Mouse (Mus musculus) left cerebral cortex, postnatal 14 days (tissue): ENCODE measurements around the gene Prkcg. TPM values are rescaled to one million over a fixed set of nuclear protein-coding genes. Genes with fewer than 3 reads are reported as not detected.
"Not testable (repeated sequence)": the region's sequence is repeated elsewhere in the genome, so short reads cannot be mapped to it uniquely, and the experiment has no call there.

Source experiments
- DNase-seq, 2 experiments: peaks; one replicate each; pipeline ENCODE4 v3.0.0; 2021 to 2022; ENCODE audit warnings: low spot score in 2 of 2, mixed read lengths in 1 of 2
- intact Hi-C: fragments of 180-260 bp; cut with DNase I; formaldehyde crosslinking; loops from one replicate; pipeline ENCODE4 v1.15.1; 2025
- total RNA-seq, 2 experiments: library from RNA; stranded (reverse); gene quantifications; 2 replicates each; pipeline ENCODE4 v1.2.3; 2021

The Prkcg gene
- total RNA-seq, 2 experiments from 2014 or later = 352 to 363 TPM

- DNase-seq = no peak
- intact Hi-C loops = no loop called here
Measured at GRCm38 (mm10) chr7:3286036-3286435, 2.9 kb upstream of the Prkcg start.

DNA sequence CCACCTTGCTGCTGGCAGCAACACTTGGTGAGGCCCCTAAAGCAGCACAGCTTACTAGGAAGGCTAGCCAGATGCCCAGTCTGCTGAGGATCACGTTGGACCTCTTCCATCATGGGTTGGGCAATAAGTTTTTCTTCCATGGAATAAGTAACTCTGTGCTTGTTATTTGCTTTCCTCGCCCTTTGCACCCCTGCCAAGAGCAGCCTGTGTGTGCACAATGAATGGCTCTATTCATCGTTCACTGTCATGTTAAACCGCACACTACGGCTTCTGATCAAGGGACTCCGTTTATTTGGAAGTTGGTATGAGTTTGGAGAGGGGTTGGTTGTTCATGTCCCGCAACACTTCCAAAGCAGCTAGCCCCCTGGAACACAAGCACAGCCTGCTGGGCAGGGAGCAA is 1.8 kb upstream of the Prkcg start:
- intact Hi-C loops = no loop called here
- no peak for DNase-seq

DNA sequence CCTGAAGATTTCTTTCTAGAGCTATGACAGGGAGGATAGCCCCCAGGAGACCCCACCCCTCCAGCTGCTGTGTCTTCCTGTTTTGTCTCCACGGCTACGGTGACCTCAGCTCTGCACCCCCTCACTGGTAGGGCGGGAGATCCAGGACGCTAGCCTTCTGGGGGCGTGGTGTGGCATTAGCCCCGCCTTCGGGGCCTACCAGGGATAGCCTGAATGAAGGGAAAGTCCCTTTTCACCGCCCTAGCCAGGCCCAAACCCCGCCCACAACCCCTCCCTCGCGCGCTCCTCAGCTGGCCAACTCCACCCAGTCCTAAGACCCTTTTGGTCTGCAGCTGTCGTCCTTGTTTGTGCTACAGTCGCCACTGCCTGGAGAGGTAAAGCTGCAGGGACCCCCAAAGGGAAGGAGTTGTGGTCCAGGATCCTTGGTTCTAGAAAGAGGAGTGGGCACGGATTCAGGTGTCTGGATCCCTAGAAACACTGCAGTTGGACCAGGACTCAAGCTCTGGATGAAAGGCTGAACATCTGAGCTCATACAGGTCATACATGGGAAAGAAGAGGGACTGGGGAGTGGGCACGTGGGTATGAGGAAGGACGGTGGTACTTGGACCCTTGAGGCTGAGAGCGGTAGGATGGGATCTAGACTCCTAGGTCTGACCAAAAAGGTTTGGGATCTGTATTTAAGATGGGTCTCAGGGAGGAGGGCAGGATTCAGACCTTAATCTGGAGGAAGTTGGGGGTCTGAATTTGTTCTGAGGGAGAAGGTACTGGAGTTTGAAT is 1.5 kb downstream of the Prkcg start:
- intact Hi-C loops = no loop called here
- DNase-seq = peak; percentile 87 to 92

GRCm38 (mm10) chr7:3291197-3291596 is 2.2 kb downstream of the Prkcg start:
- intact Hi-C loops = no loop called here
- no peak for DNase-seq

- no peak for DNase-seq
- intact Hi-C loops = no loop called here
Measured at GRCm38 (mm10) chr7:3291764-3292163, 2.8 kb downstream of the Prkcg start.

DNA sequence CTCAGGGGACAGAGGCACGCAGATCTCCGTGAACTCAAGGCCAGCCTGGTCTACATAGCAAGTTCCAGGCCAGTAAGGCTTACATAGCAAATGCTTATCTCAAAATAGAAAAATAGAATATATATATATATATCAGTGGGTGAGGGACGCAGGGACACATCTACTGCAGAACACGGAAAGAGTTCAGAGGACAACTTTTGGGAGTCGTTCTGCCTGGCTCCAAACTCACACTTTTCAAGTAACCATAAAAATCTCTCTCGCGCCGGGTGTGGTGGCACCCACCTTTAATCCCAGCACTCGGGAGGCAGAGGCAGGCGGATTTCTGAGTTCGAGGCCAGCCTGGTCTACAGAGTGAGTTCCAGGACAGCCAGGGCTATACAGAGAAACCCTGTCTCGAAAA is 3.3 kb downstream of the Prkcg start:
- DNase-seq, intact Hi-C loops: not testable (repeated sequence)

DNA sequence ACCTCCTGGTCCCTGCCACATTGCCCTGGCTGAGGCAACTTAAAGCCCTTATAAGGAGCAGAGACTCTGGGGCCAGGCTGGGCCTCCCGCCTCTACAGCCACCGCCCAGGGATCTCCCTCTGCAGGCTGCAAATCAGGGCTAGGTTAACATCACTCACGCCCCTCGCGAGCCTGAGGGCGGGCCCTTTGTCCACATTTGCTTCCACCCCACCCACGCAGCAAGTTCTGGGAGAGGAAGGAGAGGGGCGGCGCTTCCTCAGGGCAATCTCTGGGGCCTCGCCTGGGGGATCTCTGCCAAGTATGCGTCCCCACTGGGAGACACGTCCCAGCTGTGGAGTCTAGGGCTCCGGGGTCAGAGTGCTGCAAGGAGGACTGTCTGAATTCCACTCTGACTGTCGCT is 3.8 kb downstream of the Prkcg start:
- intact Hi-C loops = no loop called here
- no peak for DNase-seq

DNA sequence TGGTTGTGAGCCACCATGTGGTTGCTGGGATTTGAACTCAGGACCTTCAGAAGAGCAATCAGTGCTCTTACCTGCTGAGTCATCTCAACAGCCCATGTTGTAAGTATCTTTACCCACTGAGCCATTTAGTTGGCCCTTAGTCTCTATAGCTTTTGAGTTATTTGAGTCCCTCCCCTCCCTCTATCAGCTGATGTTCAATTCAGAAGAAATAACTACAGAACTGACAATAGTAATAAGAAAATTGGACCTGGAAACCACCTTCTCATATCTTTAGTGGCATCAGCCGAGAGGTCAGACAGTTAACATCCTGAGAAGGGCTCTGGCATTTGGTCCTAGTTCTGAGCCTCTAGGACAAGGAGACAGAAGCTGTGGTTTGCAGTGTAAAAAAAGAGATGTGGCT is 5.8 kb downstream of the Prkcg start:
- no peak for DNase-seq
- intact Hi-C loops = no loop called here

- DNase-seq = no peak
- intact Hi-C loops = no loop called here
Measured at GRCm38 (mm10) chr7:3295321-3296110, 6.5 kb downstream of the Prkcg start.

DNA sequence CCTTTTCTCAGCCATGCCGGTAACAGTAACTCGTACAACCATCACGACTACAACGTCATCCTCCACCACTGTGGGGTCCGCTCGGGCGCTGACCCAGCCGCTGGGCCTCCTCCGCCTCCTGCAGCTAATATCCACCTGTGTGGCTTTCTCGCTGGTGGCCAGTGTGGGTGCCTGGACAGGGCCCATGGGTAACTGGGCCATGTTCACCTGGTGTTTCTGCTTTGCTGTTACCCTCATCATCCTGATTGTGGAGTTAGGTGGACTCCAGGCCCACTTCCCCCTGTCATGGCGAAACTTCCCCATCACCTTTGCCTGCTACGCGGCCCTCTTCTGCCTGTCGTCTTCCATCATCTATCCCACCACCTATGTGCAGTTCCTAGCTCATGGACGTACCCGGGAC is 7.7 kb downstream of the Prkcg start:
- intact Hi-C loops = no loop called here
- no peak for DNase-seq

- intact Hi-C loops = loop anchor here (5.0 to 10.0 kb wide), 2 partner anchors 38 to 75 kb away; no protein-coding TSS in a partner anchor
- no peak for DNase-seq
Measured at GRCm38 (mm10) chr7:3299941-3300617, 11.1 kb downstream of the Prkcg start.

DNA sequence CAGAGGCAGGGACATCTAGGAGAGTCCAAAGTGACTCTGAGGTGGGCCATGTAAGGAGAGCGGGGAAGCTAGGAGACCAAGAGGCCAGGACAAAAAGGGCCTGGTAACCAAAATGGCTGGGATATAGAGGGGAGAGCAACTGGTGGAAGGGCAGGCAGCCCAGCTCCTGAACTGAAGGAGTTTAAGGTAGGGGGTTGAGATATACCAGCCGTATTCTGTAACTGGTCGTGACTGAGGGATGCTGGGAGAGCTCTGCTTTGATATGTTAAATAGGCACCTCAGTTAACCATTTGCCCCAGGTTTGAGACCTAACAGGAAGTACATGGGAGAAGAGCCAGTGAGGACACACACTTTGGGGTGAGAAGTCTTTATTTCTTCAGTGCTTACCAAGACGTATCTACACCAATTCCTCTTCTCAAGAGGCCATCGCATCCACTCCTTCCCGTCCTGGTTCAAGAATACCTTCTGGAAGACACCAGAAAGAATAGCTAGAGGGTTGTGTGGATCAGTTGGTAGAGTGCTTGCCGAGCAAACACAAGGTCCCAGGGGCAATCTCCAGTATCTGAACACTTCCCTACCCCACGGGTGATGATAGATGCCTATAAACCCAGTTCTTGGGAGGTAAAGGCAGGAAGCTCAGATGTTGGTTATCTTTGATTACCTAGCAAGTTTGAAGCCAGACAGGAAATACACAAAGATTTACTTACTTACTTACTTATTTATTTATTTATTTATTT is 12.1 kb downstream of the Prkcg start:
- intact Hi-C loops = loop anchor here (5.0 to 10.0 kb wide), 2 partner anchors 39 to 76 kb away; no protein-coding TSS in a partner anchor
- no peak for DNase-seq

DNA sequence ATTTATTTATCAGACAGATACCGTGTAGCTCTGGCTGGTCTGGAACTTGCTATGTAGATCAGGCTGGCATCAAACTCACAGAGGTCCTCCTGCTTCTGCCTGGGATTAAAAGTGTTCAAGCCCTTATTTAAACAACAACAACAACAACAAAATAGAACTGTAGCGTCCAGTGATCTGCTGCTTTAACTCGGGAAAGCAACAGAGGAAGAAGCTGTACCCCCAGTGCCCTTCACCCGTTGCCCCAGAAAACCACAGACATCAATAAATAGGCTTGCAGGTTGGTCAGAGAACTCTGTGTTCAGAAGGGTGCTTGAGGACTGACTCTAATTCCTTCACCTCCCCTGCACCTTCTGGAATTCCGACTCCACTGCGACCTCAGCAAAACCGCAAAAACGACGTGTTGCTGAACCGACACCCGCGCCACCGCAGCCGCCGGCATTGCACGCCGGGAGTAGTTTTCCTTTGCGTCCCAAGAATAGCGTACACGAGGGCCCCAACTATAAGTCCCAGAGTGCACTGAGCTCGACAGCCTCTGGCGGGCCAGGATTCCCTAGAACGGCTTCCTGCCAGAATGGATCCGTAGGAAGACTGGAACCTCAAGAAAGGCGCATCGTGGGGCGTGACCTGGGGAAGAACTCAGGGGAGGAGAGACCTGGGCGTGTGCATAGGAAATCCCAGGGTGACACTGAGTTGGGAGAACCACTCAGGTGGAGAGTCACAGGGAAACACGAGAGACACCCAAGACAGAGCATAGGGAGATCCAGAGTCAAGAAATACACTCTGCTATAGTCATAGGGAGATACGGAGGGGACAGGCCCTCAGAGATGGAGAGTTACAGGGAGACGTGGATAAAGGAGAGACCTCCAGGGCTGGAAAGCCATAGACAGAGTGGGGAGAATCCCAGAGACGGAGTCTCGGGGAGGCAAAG is 12.9 kb downstream of the Prkcg start:
- intact Hi-C loops = loop anchor here (5.0 to 10.0 kb wide), 2 partner anchors 40 to 77 kb away; no protein-coding TSS in a partner anchor
- DNase-seq = peak in 1 of 2 experiments; percentile 60

DNA sequence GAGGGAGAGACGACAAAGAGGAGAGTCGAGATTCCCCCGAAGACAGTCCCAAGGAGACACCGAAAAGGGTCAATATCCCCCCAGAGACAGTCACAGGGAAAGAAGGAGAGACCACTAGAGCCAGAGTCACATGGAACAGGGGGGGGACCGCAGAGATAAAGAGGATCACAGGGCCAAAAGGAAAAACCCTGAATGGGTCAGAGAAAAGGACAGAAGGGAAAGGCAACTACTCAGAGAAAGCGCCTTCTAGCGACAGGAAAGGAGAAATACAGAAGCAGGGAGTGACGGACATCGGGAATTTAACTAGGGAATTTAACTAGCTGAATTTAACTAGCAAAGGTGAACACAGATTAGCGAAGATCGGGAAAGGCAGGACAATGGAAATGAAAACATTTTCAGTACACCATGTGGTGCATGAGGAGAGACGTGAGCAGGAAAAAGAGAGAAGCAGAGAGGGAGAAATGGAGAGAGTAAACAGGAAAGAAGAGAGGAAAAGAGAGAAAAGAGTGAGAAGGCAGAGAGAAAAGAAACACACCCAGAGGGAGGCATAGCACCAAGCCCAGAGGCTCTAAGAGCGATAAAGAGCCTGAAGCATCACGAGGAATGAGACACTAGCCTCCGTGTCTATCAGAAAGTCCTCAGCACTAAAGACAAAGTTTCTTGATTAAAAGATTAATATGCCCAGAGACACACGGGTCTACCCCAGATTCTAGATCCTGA is 13.7 kb downstream of the Prkcg start:
- DNase-seq = peak in 1 of 2 experiments; percentile 61
- intact Hi-C loops = loop anchor here (5.0 to 10.0 kb wide), 2 partner anchors 40 to 78 kb away; no protein-coding TSS in a partner anchor

- intact Hi-C loops = loop anchor here (5.0 to 10.0 kb wide), 2 partner anchors 41 to 79 kb away; no protein-coding TSS in a partner anchor
- DNase-seq = peak; percentile 61 to 79
Measured at GRCm38 (mm10) chr7:3303276-3303781, 14.3 kb downstream of the Prkcg start.

GRCm38 (mm10) chr7:3303789-3304188 is 14.8 kb downstream of the Prkcg start:
- intact Hi-C loops = loop anchor here (5.0 to 10.0 kb wide), 2 partner anchors 41 to 79 kb away; no protein-coding TSS in a partner anchor
- DNase-seq = no peak

GRCm38 (mm10) chr7:3304298-3304697 is 15.3 kb downstream of the Prkcg start:
- DNase-seq = peak; percentile 54 to 60
- intact Hi-C loops = loop anchor here (5.0 to 10.0 kb wide), 2 partner anchors 42 to 79 kb away; no protein-coding TSS in a partner anchor
